Mouse (Mus musculus) heart, postnatal 14 days (tissue): ENCODE results near the gene Ube2e3. TPM values are rescaled to one million over a fixed set of nuclear protein-coding genes. Genes with fewer than 3 reads are reported as not detected.

Experiments used
- DNase-seq, 2 experiments: peaks; one replicate each; pipeline ENCODE4 v3.0.0; 2021 to 2022
- intact Hi-C: fragments of 180-260 bp; cut with DNase I; formaldehyde crosslinking; loops from one replicate; pipeline ENCODE4 v1.15.1; 2025
- long read RNA-seq, 2 experiments: library from polyadenylated mRNA; stranded (forward); transcript quantifications; one replicate each; pipeline ENCODE4 v2.0.0; 2021
- total RNA-seq, 2 experiments: library from RNA; stranded (reverse); gene quantifications; 2 replicates each; pipeline ENCODE4 v1.2.3; 2021

Gene Ube2e3
- 10 to 100 TPM; 48.2 to 54.6 TPM for total RNA-seq
- long read RNA-seq, experiment 1, transcript Ube2e3-201 (6 exons, 2,249 nt), result major isoform, 113 of 123 reads
- long read RNA-seq, experiment 1, partial matches to known transcripts, result 2 of 123 reads
- long read RNA-seq, experiment 1, other reads (novel, unspliced or antisense), result 5 of 123 reads
- long read RNA-seq, experiment 2, transcript Ube2e3-201 (6 exons, 2,249 nt), result major isoform, 88 of 95 reads
- long read RNA-seq, experiment 2, partial matches to known transcripts, result 5 of 95 reads
- long read RNA-seq, experiment 2, other reads (novel, unspliced or antisense), result 2 of 95 reads

DNA sequence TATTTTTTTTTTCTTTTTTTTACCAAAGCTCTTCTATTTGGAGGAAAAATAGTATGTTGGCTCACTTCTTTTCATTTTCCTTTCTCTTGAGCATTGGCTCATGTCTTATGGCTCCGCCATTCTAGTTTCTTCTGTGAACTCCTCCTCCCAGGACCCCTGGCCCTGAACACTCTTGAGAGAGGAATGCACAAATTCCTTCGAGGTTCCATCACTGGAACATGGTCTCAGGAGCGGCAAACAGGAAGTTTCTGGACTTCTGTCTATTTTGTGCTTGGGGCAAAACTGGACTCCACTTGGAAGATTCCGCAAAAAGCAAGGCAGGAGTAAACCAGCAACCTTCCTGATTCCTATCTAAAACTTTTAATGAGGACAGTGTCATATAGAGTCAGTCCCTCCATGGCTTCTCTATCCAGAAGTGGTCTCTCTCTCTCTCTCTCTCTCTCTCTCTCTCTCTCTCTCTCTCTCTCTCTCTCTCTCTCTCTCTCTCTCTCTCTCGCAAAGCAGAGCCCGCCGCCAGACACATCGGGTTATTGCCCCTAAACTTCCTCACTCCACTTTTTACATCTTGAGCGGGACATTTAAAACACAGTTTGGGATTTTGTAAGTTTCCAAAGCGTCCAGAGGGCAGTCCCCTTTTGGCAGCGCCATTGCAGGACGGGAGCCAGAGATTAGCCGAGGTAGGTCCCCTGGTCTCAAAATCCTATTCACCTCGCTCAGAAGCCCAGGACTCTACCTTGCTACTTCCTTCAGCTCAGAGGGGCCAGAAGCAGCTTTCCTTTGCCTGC, at the start of gene Ube2e3:
TSS of gene Ube2e3 (plus strand) at position 399 of the 785 bp plus-strand sequence.
- intact Hi-C loops, result loop anchor here (2.0 to 5.0 kb wide), 2 partner anchors 389 to 819 kb away; partner anchors contain the start of gene Itga4
- no peak for DNase-seq

DNA sequence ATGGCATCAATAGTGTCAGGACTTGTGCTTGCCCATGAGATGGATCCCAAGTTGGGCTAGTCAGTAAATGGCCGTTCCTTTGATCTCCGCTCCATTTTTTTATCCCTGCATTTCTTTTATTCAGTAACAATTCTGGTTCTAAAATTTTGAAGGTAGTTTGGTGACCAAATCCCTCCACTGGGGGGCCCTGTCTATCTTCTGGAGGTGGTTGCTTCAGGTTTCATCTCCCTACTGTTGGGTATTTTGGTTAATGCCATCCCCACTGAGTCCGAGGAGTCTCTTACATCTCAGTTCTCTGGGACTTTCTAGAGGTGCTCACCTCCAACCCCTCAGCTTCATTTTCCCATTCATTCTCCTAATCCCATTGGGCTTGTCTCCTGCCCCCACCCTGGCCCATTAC, 38.0 kb upstream of the Ube2e3 start:
- intact Hi-C loops, result no loop called here
- DNase-seq, result no peak

GRCm38 (mm10) chr2:78841494-78842224, 26.3 kb upstream of the Ube2e3 start:
- intact Hi-C loops, result no loop called here
- DNase-seq, result no peak

- intact Hi-C loops, result no loop called here
- no peak for DNase-seq
These were observed 23.6 kb upstream of the Ube2e3 start for GRCm38 (mm10) chr2:78844365-78844764.

GRCm38 (mm10) chr2:78845274-78845673, 22.6 kb upstream of the Ube2e3 start:
- no peak for DNase-seq
- intact Hi-C loops, result no loop called here

DNA sequence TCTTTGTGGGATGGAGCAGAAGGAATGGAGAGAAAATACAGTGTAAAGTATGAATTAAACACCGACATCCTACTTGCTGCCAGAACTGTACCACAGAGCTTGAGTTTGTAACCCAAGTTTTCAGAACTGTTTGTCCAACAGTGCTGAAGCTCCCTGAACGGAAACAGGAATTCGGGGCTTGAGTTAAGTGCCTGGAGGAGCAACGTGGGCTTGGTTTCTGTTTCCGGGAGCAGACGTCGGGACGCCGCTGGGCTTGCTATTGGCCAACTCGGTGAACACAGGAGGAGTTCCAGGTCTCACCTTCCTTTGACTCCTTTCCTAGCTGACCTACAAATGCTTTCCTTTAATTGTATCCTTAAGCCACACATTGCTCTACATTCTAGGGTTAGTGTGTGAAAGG, 22.2 kb upstream of the Ube2e3 start:
- intact Hi-C loops, result no loop called here
- DNase-seq, result no peak

DNA sequence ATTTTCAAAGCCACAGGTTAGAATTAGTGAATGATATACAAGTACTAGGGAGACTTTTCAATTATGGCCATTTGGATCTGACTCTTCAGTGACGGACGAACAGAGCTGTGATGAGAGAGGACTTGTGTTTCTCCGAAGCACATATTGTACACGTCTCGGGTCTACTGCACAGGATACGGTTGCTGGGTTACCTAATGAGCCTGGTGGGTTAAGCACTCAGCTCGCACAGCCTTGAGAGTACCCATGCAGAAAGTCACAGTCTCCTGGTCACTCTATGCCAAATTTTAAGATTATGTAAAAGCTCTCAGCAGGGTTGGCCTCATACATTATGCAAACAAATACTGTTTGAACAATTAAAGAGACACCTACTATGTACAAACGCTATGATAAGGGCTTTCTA, 13.6 kb upstream of the Ube2e3 start:
- DNase-seq, result no peak
- intact Hi-C loops, result no loop called here

GRCm38 (mm10) chr2:78858628-78859027, 9.3 kb upstream of the Ube2e3 start:
- intact Hi-C loops, result no loop called here
- no peak for DNase-seq

- DNase-seq, result no peak
- intact Hi-C loops, result no loop called here
These were observed 8.4 kb upstream of the Ube2e3 start for GRCm38 (mm10) chr2:78859266-78860087.

DNA sequence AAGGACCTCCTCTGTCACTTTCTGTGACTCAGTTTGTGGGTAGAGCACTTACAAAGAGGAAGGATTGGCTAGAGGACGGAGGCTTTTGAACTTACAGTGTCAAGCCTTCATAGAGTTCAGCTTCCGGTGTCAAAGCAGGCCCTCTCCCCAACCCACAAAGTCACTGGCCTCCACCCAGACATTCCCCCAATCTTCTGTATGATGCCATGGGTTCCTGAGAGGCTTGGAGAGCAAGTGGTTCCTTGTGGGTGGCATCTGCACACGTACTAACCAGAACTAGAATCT, 7.9 kb upstream of the Ube2e3 start:
- intact Hi-C loops, result no loop called here
- no peak for DNase-seq

DNA sequence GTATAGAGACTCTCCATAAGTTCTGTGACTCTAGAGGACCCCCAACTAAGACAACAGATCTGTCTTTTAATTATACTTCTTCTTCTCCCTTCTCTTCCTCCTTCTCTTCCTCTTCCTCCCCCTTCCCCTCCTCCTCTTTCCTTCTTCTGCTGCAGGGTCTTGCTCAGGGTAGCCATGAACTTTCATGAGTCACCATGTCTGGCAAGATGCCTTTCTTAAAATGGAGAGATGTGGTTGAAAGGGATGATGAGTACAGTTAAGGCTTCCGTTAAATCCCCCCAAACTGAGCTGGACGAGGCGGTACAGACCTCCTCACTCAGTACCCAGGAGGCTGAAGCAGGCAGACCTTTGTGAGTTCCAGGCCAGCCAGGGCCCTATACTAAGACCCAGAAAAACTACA, 3.8 kb upstream of the Ube2e3 start:
- intact Hi-C loops, result no loop called here
- DNase-seq, result no peak

DNA sequence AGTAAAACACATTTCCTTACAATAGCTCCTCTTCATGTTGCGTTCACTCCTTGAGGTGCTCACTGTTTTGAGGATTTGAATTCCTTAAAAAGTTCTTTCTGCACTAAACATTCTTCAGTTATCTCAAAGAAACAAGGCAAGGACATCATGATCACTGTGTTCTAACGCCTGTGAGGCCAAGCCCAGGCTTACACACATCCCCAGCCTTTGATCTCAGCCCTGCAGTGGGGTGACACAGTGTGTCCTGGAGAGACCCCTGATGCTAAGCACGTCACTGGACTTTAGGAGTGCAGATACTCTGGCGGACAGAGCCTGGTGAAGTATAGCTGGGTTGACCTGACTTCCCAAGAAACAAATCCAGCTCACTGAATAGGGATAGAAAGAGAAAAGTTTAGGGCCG, 3.1 kb upstream of the Ube2e3 start:
- intact Hi-C loops, result loop anchor here (5.0 kb wide), 1 partner anchor 392 kb away; the partner anchor contains the start of gene Itga4
- no peak for DNase-seq

DNA sequence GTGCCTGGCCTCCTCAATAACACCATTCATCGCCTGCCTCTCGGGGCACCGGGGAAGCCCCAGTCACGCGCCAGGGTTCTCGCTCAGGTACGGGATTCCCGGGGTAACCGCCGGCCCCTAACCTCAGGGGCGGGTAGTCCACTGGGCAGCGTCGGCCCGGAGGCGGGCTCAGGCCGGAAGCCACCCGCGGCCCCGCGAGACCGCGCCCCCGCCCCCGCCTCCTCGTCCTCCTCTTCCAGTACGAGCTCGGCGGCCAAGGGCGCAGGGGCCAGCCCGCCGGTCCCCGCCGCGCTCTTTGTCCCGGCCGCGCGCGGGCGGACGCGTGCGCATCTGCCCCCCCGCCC, 559 bp downstream of the Ube2e3 start:
- peak; percentile 86 to 87 for DNase-seq
- intact Hi-C loops, result loop anchor here (2.0 to 5.0 kb wide), 2 partner anchors 389 to 820 kb away; partner anchors contain the start of gene Itga4

- intact Hi-C loops, result loop anchor here (2.0 to 5.0 kb wide), 2 partner anchors 388 to 820 kb away; partner anchors contain the start of gene Itga4
- DNase-seq, result peak; percentile 88
These were observed 1.2 kb downstream of the Ube2e3 start for GRCm38 (mm10) chr2:78868951-78869720.

GRCm38 (mm10) chr2:78869721-78870442, 2.0 kb downstream of the Ube2e3 start:
- DNase-seq, result peak; percentile 37 to 44
- intact Hi-C loops, result loop anchor here (2.0 to 5.0 kb wide), 3 partner anchors 37 to 821 kb away; partner anchors contain the start of gene Itga4

GRCm38 (mm10) chr2:78870443-78871025, 2.6 kb downstream of the Ube2e3 start:
- no peak for DNase-seq
- intact Hi-C loops, result loop anchor here (5.0 kb wide), 1 partner anchor 37 kb away; no protein-coding TSS in a partner anchor

DNA sequence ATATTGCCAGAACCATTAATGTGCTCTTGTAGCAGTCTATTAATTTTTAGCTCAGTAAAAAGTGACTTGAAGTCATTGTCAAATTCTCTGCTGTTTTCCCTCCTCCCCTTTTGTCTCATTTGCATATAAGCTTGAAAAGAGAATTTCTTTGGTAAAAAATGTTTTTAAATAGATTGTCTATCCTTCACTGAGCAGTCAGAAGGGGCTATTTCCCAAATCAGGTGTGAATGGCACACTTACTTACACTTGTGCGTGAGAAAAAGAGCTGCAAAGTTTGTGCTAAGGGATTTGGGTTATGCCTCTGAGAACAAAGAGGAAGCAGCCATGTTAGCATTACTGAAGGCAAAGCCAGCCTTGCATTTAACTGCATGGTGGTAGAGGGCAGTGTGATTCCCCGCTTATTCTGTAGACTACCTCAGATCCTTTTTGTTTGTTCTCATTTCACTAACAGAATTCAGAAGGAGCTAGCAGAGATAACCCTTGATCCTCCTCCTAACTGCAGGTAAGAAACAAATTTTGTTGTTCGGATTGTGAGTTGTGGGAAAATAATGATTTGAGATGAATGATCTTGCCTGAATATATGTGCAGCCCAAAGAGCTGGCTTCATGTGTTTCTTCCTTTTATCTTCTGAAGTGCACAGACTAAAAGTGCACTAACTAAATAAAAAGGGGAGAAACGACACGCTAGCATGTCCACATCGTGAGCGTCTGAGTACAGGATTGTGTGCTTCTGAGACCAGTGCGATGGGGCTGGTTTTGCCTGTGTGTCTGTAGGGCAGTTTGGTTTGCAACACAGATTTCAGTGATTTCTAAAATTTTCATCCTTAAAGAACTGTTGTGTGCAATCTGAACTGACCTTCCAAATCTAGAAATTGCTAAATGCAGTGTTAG, 4.3 kb downstream of the Ube2e3 start:
- intact Hi-C loops, result loop anchor here (5.0 kb wide), 1 partner anchor 35 kb away; no protein-coding TSS in a partner anchor
- DNase-seq, result peak in 1 of 2 experiments; percentile 22
